Mouse (Mus musculus): ENCODE measurements at regions not wholly inside any gene's neighbourhood (a gene's known extent, or its start where the extent isn't known, plus 50 kb on each side); places are given as distances from the start of the nearest gene placed in this dataset.

DNA sequence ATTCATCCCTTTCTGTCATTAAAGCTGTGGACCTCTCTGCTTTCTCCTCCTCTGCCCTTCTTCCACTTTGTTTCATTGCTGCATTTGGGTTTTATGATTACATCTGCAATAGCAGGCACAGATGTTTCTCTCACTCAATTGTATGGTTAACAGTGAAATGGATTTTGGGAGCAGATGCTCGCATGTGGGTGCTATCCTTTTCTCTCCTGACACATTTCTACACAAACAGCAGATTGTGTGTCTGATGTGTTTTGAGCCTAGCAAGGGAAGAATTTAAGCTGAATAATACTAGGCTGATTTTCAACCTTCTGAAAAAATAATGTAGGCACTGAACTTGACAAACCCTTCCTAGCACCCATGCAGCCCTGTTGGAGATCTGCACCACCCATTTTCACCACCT is 56.9 kb upstream of the Ldoc1 start:
- DNase-seq (ENCODE audit: low spot score in 2 of 2) = no peak

DNA sequence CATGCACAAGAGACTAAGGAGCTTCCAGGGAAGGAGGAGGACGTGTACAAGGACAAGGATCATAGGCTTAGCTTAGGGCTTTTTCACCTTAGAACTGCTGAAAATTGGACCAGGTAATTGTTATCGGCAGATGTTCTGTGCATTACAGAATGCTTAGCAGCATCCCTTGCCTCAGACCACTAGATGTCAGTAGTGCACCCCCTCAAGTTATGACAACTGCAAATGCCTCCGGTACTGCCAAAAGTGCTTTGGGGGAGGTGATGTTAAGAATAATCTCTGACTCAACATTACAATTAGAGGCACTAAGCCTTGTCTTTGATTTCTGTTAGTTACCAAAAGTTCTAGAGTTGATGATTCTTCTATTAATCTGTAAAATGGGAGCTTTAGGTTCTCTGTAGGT is 56.2 kb upstream of the Ldoc1 start:
- DNase-seq (ENCODE audit: low spot score in 2 of 2) = peak in 1 of 2 experiments; percentile 5

Data from frontal cortex, postnatal 25 days (tissue).